Mouse (Mus musculus): ENCODE results near the gene Wdr41. TPM values are rescaled to one million over a fixed set of nuclear protein-coding genes. Genes with fewer than 3 reads are reported as not detected.
A peak's percentile ranks its signal among the peaks of the same experiment; 100 is the strongest.

The Wdr41 gene
- total and polyA plus RNA-seq, 3 experiments: 5.0 to 12.7 (median 10.7) TPM

DNA sequence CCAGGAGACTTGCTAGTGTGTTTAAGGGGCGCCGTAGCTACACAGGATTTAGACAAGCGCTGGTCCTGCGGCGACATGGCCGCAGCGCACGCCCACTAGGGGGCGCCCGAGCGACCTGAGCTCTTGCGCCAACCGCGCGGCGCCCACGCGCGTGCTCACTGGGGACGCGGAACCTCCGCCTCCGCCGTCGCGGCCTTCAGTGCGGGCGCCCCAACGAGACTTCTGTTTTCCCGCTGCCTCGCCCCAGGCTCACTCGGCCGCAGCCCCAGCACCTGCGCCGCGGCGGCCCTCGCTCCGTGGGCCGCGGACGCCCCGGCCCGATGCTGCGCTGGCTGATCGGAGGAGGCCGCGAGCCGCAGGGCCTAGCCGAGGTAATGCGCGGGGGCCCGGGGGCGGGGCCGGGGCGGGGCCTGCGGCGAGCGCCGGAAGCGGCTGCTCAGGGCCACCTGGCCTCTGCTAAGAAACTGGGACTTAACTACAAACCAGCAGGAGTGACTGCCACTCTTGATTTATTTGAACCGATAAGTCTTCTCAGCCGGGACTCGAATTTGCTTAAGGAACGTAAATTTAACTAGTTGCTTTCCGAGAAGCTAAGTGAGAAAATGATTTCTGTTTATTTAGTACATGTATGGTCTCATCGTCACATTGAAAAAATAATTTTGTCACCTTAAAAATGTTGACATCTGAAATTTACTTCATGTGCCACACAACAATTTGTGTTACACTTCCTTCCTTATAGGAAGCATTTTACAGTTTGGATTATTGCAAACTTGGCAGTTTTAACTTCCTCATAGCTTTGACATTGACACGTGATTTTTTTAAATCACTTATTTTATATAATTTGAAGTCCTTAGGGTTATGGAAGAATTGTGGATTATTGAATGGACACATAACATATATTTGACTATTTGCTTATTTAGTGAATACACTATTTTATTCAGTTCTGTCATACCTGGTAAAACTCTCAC lies at the start of gene Wdr41 (continued):
- TF ChIP-seq TBP (conservative IDR thresholded peaks at IDR 0.05; ENCODE audit: low read depth, low read length) (peak; percentile 74; the same call in 1 of the 2 replicates), MYC (IDR thresholded peaks at IDR 0.05; ENCODE audit: low read depth, low read length) (peak; percentile 85)

DNA sequence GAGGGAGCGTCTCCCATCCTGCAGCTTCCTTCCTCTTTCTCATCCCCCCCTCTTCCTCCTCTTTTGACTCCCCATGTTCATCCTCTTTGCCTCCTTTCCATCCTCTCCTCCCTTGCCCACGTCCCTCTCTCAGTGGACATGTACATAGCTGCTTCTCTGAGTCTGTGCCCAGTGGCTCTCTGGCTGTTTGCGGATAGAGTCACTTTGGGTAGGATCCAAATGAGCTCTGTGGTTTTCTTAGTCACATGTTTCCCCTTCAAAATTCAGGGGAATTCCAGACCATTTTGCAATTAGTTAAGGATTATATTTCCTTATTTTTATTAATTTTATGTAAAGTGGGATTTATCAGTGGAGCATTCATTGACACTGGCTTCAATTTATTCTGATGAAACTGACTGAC lies 48.1 kb upstream of the Wdr41 start:
- dilution Hi-C loops (cut with MboI; ENCODE audit: extremely low pct_ligation_motif_present, extremely low pct_unique_long_range_greater_than_20kb, low sequenced_read_pairs) (no loop called here), in situ Hi-C loops (cut with MboI; ENCODE audit: low pct_ligation_motif_present, low pct_unique_long_range_greater_than_20kb, low sequenced_read_pairs) (no loop called here)
- Histone ChIP-seq H3K9ac (ENCODE audit: insufficient read depth, low read depth) (no peak overlapping the region), H3K27me3 (replicated peaks) (no peaks in the 10 kb centered on the region), H3K4me1 (ENCODE audit: control insufficient read depth in 1 of 2, insufficient read depth in 2 of 2) (peaks cover 2 to 4% of the 10 kb centered on the region in 2 experiments; a peak in 2 of 4 replicates), H3K4me2 (ENCODE audit: insufficient read depth, low read depth, poor library complexity, severe bottlenecking) (no peak overlapping the region), H3K79me2 (replicated peaks; ENCODE audit: control insufficient read depth, extremely low read depth, insufficient read depth, poor library complexity, severe bottlenecking) (no peaks in the 10 kb centered on the region), H3K27ac (ENCODE audit: insufficient read depth, low read depth) (no peak overlapping the region), H3K36me3 (replicated peaks in 1 of 2; ENCODE audit: control insufficient read depth in 1 of 2, insufficient read depth in 1 of 2, low read length in 1 of 2) (no peaks in the 10 kb centered on the region), H3K9me3 (replicated peaks; ENCODE audit: low read length) (no peaks in the 10 kb centered on the region), H3K4me3 (replicated peaks in 1 of 3; ENCODE audit: low read depth in 2 of 3, low read length in 2 of 3, poor library complexity in 1 of 3) (no peak overlapping the region)
- no peak for TF ChIP-seq NRF1 (IDR thresholded peaks at IDR 0.05; ENCODE audit: low read depth, low read length)
- TF ChIP-seq KAT2A (IDR thresholded peaks at IDR 0.05; ENCODE audit: insufficient replicate concordance, low read length): no peak
- no peak for TF ChIP-seq MAX (IDR thresholded peaks at IDR 0.05; ENCODE audit: low read length)
- TF ChIP-seq ZMIZ1 (IDR thresholded peaks at IDR 0.05; ENCODE audit: low read depth, low read length): no peak
- TF ChIP-seq TBP (conservative IDR thresholded peaks at IDR 0.05; ENCODE audit: low read depth, low read length): no peak
- TF ChIP-seq BHLHE40 (IDR thresholded peaks at IDR 0.05; ENCODE audit: low read depth, low read length): no peak
- TF ChIP-seq RAD21 (IDR thresholded peaks at IDR 0.05; ENCODE audit: low read depth, low read length): no peak
- TF ChIP-seq JUND (conservative IDR thresholded peaks at IDR 0.05; ENCODE audit: low read depth, low read length): no peak
- TF ChIP-seq MEF2A (IDR thresholded peaks at IDR 0.05; ENCODE audit: borderline replicate concordance, low read depth, low read length): no peak
- no peak for TF ChIP-seq CHD2 (IDR thresholded peaks at IDR 0.05; ENCODE audit: low read length)
- TF ChIP-seq HCFC1 (IDR thresholded peaks at IDR 0.05; ENCODE audit: low read depth, low read length): no peak
- TF ChIP-seq USF1 (IDR thresholded peaks at IDR 0.05; ENCODE audit: low read depth, low read length): no peak
- no peak for TF ChIP-seq MAFK (IDR thresholded peaks at IDR 0.05; ENCODE audit: insufficient replicate concordance, low read length)
- no peak for DNase-seq (ENCODE audit: extremely low read depth)

DNA sequence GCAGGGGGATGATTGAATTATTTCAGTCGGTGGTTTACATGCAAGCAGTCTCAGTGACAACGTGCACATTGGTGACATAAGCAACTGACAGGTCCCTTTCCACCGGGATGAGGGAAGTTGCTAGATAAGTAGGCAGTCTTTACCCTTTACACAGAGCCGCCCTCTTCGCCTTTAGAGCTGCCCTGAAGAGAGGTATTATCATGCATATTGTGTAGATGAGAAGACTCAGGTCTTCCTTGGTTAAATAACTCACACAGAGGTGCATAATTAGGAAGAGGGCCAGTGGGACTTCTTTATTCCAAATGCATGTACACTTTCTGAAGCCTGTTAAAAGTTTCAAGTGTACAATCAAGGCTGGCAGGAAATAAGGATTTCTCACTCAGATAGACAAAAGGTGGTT lies 37.7 kb upstream of the Wdr41 start:
- Histone ChIP-seq H3K79me2 (replicated peaks; ENCODE audit: control insufficient read depth, extremely low read depth, insufficient read depth, poor library complexity, severe bottlenecking) (no peaks in the 10 kb centered on the region), H3K9me3 (replicated peaks; ENCODE audit: low read length) (no peaks in the 10 kb centered on the region), H3K4me1 (ENCODE audit: control insufficient read depth in 1 of 2, insufficient read depth in 2 of 2) (peaks cover 4 to 27% of the 10 kb centered on the region in 2 experiments; a peak in 2 of 4 replicates), H3K4me3 (replicated peaks in 1 of 3; ENCODE audit: low read depth in 2 of 3, low read length in 2 of 3, poor library complexity in 1 of 3) (no peak overlapping the region), H3K9ac (ENCODE audit: insufficient read depth, low read depth) (no peak overlapping the region), H3K27me3 (replicated peaks) (no peaks in the 10 kb centered on the region), H3K27ac (ENCODE audit: insufficient read depth, low read depth) (no peak overlapping the region), H3K36me3 (replicated peaks in 1 of 2; ENCODE audit: control insufficient read depth in 1 of 2, insufficient read depth in 1 of 2, low read length in 1 of 2) (no peaks in the 10 kb centered on the region), H3K4me2 (ENCODE audit: insufficient read depth, low read depth, poor library complexity, severe bottlenecking) (no peak overlapping the region)
- in situ Hi-C loops (cut with MboI; ENCODE audit: low pct_ligation_motif_present, low pct_unique_long_range_greater_than_20kb, low sequenced_read_pairs): no loop called here
- TF ChIP-seq JUN (IDR thresholded peaks at IDR 0.05; ENCODE audit: insufficient read depth, low read depth, low read length) (no peak), IRF4 (IDR thresholded peaks at IDR 0.05; ENCODE audit: low read depth, low read length) (no peak), GABPA (IDR thresholded peaks at IDR 0.05; ENCODE audit: insufficient replicate concordance, low read depth, low read length) (no peak), CHD2 (IDR thresholded peaks at IDR 0.05; ENCODE audit: low read length) (no peak), USF2 (conservative IDR thresholded peaks at IDR 0.05; ENCODE audit: low read depth, low read length) (no peak), USF1 (IDR thresholded peaks at IDR 0.05; ENCODE audit: low read depth, low read length) (no peak), SMC3 (IDR thresholded peaks at IDR 0.05; ENCODE audit: low read depth, low read length) (no peak), SIN3A (IDR thresholded peaks at IDR 0.05; ENCODE audit: low read length) (no peak), MEF2A (IDR thresholded peaks at IDR 0.05; ENCODE audit: borderline replicate concordance, low read depth, low read length) (no peak), RAD21 (IDR thresholded peaks at IDR 0.05; ENCODE audit: low read depth, low read length) (no peak), PAX5 (IDR thresholded peaks at IDR 0.05; ENCODE audit: low read length) (no peak), ZMIZ1 (IDR thresholded peaks at IDR 0.05; ENCODE audit: low read depth, low read length) (no peak), POLR2A (IDR thresholded peaks at IDR 0.05; ENCODE audit: low read depth, low read length) (no peak), TBP (conservative IDR thresholded peaks at IDR 0.05; ENCODE audit: low read depth, low read length) (no peak), KAT2A (IDR thresholded peaks at IDR 0.05; ENCODE audit: insufficient replicate concordance, low read length) (no peak), ZC3H11A (IDR thresholded peaks at IDR 0.05; ENCODE audit: low read depth, low read length) (no peak), ZNF384 (IDR thresholded peaks at IDR 0.05; ENCODE audit: low read depth, low read length) (no peak), ZKSCAN1 (IDR thresholded peaks at IDR 0.05; ENCODE audit: borderline replicate concordance, low read depth, low read length) (no peak), POLR2AphosphoS2 (IDR thresholded peaks at IDR 0.05; ENCODE audit: low read depth, low read length) (no peak)
- no peak for DNase-seq (ENCODE audit: extremely low read depth)
- dilution Hi-C loops (cut with MboI; ENCODE audit: extremely low pct_ligation_motif_present, extremely low pct_unique_long_range_greater_than_20kb, low sequenced_read_pairs): no loop called here

Data from CH12.LX (cell line).